Mouse (Mus musculus) hindbrain, embryonic 13.5 days (tissue): ENCODE data around the gene Col6a5. TPM values are rescaled to one million over a fixed set of nuclear protein-coding genes. Genes with fewer than 3 reads are reported as not detected.
A peak's percentile ranks its signal among the peaks of the same experiment; 100 is the strongest.

Source experiments
- ATAC-seq: fragments of 200-750 bp; cut with Nextera tagmentation; 2 replicates; pipeline ENCODE4 v1.8.0; 2017; ENCODE audit warnings: moderate TSS enrichment; ENCODE audit not compliant: low FRiP score
- H3K27ac ChIP-seq: fragments of 300-500 bp; sonication (generic); 2 replicates; pipeline ENCODE4 v1.5.1; 2015; ENCODE audit warnings: inconsistent platforms, mild to moderate bottlenecking, moderate library complexity
- H3K27me3 ChIP-seq: fragments of 300-500 bp; sonication (generic); 2 replicates; pipeline ENCODE4 v1.6.1; 2015; ENCODE audit warnings: mild to moderate bottlenecking, inconsistent platforms
- H3K36me3 ChIP-seq: fragments of 300-500 bp; sonication (generic); 2 replicates; pipeline ENCODE4 v1.6.1; 2015; ENCODE audit warnings: mild to moderate bottlenecking, inconsistent platforms
- H3K4me1 ChIP-seq: fragments of 300-500 bp; sonication (generic); replicated peaks from 2 replicates; pipeline ENCODE4 v1.6.1; 2015; ENCODE audit warnings: inconsistent platforms
- H3K4me2 ChIP-seq: fragments of 300-500 bp; sonication (generic); 2 replicates; pipeline ENCODE4 v1.6.1; 2015; ENCODE audit warnings: inconsistent platforms, mild to moderate bottlenecking, moderate library complexity
- H3K4me3 ChIP-seq: fragments of 300-500 bp; sonication (generic); 2 replicates; pipeline ENCODE4 v1.5.1; 2015; ENCODE audit warnings: mild to moderate bottlenecking, inconsistent platforms
- H3K9ac ChIP-seq: fragments of 300-500 bp; sonication (generic); 2 replicates; pipeline ENCODE4 v1.6.1; 2015; ENCODE audit warnings: mild to moderate bottlenecking, inconsistent platforms
- H3K9me3 ChIP-seq: fragments of 300-500 bp; sonication (generic); 2 replicates; pipeline ENCODE4 v1.6.1; 2016; ENCODE audit warnings: inconsistent platforms
- WGBS: fragments of 180-500 bp; shearing (Covaris S2); methylation state at CpG from one replicate; pipeline ENCODE4 v1.1.7; 2015; 5-methylcytosine and 5-hydroxymethylcytosine counted together
- polyA plus RNA-seq: library from polyadenylated mRNA; unstranded; fragments of >200 nt; fragmentation: Nextera tagmentation; extraction: Ambion mirVana; gene quantifications from 2 replicates; pipeline ENCODE4 v1.2.1, GENCODE M21; 2015

Gene Col6a5
- polyA plus RNA-seq = 0.10 TPM in 1 of 2 replicates, not detected in the other

DNA sequence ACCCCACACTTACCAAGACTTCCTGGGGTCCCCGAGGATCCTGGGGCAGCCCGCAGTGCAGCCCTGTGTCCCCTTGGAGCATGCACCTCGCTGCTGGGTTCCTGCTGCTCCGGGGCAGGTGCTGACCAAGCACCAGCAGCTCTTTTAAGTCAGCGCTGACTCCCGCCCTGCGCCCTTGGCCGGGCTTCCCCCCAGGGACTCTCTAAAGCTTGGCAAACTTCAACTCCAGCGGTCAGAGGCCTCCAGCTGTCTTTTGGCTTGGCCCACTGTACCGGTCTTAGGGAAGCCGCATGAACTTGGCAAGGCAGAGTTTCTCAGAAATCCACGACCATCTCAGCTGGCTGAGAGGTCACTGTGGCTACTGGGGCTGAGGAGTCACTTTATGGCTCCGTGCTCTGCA, at the start of gene Col6a5:
TSS of gene Col6a5 (minus strand) at position 111 of the 400 bp plus-strand sequence.
- WGBS = 21% methylated on average over 13 of the region's 13 CpGs
- Histone ChIP-seq H3K4me2 (no peak within 1 kb of the TSS), H3K27ac (no peak within 1 kb of the TSS), H3K36me3 (no peaks in the 10 kb centered on the region), H3K4me3 (no peak within 1 kb of the TSS), H3K4me1 (no peaks in the 10 kb centered on the region), H3K9ac (no peak within 1 kb of the TSS), H3K27me3 (peaks cover 10% of the 10 kb centered on the region), H3K9me3 (no peaks in the 10 kb centered on the region)
- ATAC-seq = no peak

DNA sequence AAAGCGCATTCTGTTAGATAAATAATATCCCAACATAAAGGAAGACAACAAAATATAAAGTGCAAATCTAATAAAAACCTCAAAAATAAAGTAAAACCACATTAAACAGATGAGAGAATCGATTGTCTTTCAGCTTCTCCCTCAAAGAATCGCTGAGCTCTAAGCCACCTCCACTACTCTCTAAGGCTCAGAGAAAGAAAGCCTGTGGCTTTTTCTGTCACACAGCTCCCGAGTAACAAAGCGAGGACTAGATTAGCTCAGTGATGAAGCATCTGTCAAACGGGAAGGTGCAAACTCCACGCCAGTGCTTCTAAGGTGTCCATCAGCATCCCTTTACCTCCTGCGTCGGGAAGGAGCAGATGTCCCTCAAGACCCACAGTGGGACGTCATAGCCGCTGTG, 37.5 kb upstream of the Col6a5 start:
- H3K36me3 ChIP-seq = no peaks in the 10 kb centered on the region
- 65% methylated on average over 11 of the region's 11 CpGs for WGBS
- no peak overlapping the region for H3K4me3 ChIP-seq
- no peak overlapping the region for H3K4me2 ChIP-seq
- H3K9me3 ChIP-seq = no peaks in the 10 kb centered on the region
- no peak for ATAC-seq
- H3K9ac ChIP-seq = no peak overlapping the region
- no peaks in the 10 kb centered on the region for H3K4me1 ChIP-seq
- H3K27ac ChIP-seq = no peak overlapping the region
- H3K27me3 ChIP-seq = no peaks in the 10 kb centered on the region

DNA sequence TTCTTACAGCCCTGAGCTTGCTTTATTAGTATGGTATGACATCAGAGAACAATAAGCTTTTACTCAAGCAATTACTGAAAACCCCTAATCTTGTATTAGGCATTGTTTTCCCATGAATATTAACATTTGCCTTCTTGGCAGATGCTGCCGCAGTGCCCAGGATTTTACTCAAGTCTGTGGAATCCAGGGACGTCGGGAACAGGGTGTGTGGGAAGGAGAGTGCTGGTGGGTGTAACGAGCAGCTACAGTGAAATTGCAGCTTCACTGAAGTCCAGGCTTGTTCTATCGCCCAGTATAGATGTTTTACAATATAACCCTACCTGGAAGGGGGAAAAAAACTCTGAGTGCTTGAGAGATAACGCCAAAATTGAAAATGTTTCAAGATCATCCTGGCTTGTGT, 32.0 kb upstream of the Col6a5 start:
- H3K9me3 ChIP-seq = no peaks in the 10 kb centered on the region
- no peak overlapping the region for H3K9ac ChIP-seq
- no peaks in the 10 kb centered on the region for H3K36me3 ChIP-seq
- no peak overlapping the region for H3K4me2 ChIP-seq
- no peak for ATAC-seq
- H3K27ac ChIP-seq = no peak overlapping the region
- no peaks in the 10 kb centered on the region for H3K4me1 ChIP-seq
- 83% methylated on average over 6 of the region's 6 CpGs for WGBS
- no peaks in the 10 kb centered on the region for H3K27me3 ChIP-seq
- H3K4me3 ChIP-seq = no peak overlapping the region

DNA sequence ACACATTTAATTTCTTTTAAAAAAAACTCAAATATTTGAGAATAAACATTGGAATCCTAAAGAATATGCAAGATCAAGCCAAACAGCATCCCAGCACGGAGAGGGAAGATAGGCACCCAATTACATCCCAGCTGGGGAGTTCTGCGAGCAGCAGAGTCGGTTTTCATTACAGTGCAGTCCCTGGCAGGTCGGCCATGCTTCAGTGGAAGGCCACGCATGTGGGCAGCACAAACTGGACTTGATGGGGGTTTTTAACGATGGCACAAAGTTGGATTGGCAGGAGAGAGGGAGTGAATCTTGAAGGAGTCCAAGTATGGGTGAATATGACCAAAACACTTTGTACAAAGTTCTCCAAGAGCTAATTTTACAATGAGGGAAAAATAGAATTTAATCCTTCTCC, 29.7 kb upstream of the Col6a5 start:
- Histone ChIP-seq H3K27ac (no peak overlapping the region), H3K4me2 (no peak overlapping the region), H3K9ac (no peak overlapping the region), H3K4me1 (peaks cover 5% of the 10 kb centered on the region), H3K36me3 (no peaks in the 10 kb centered on the region), H3K9me3 (no peaks in the 10 kb centered on the region), H3K27me3 (no peaks in the 10 kb centered on the region), H3K4me3 (no peak overlapping the region)
- ATAC-seq = no peak
- 71% methylated on average over 6 of the region's 6 CpGs for WGBS

DNA sequence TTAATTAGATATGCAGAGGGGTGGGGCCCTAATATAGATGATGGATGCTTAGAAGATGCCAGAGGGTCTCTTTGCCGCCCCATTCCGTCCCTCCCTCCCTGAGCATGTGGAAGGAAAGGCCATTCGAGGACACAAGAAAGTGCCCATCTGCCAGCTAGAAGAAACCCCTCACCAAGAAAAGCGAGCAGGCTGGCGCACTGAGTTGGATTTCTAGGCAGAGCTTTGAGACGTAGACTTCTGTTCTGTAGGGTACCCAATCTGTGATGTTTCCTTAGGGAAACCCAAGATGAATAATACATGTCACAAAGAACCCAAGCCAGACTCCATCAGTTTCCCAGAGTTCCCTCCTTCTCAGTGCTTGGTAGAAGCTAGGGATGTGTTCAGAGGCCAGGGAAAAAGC, 29.0 kb upstream of the Col6a5 start:
- 75% methylated on average over 6 of the region's 6 CpGs for WGBS
- Histone ChIP-seq H3K4me2 (no peak overlapping the region), H3K27ac (no peak overlapping the region), H3K27me3 (no peaks in the 10 kb centered on the region), H3K9me3 (no peaks in the 10 kb centered on the region), H3K4me3 (no peak overlapping the region), H3K36me3 (no peaks in the 10 kb centered on the region), H3K4me1 (peaks cover 11% of the 10 kb centered on the region), H3K9ac (no peak overlapping the region)
- ATAC-seq = no peak

DNA sequence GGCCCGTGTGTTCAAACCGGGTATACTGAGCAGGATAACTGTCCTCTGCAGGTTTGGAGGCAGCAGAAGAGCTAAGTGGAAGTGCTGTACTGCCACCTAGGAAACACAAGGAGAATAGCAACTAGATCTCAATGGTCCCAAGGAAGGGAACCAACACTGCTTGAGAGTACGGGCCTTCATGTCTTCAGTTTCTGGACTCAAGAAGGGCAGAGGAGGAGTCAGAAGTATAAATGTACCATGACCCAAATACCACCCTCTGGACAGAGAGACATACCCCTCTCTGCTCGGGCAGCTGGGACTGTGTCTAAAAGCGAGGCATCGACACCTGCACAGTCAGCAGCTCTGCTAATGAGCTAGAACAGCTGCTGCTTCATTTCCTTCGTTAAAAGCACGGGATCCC, 27.7 kb upstream of the Col6a5 start:
- no peak overlapping the region for H3K4me2 ChIP-seq
- H3K9ac ChIP-seq = no peak overlapping the region
- peaks cover 12% of the 10 kb centered on the region for H3K4me1 ChIP-seq
- no peak overlapping the region for H3K4me3 ChIP-seq
- ATAC-seq = no peak; the same call in 1 of the 2 replicates
- no peak overlapping the region for H3K27ac ChIP-seq
- 63% methylated on average over 8 of the region's 8 CpGs for WGBS
- H3K9me3 ChIP-seq = no peaks in the 10 kb centered on the region
- no peaks in the 10 kb centered on the region for H3K27me3 ChIP-seq
- H3K36me3 ChIP-seq = no peaks in the 10 kb centered on the region

DNA sequence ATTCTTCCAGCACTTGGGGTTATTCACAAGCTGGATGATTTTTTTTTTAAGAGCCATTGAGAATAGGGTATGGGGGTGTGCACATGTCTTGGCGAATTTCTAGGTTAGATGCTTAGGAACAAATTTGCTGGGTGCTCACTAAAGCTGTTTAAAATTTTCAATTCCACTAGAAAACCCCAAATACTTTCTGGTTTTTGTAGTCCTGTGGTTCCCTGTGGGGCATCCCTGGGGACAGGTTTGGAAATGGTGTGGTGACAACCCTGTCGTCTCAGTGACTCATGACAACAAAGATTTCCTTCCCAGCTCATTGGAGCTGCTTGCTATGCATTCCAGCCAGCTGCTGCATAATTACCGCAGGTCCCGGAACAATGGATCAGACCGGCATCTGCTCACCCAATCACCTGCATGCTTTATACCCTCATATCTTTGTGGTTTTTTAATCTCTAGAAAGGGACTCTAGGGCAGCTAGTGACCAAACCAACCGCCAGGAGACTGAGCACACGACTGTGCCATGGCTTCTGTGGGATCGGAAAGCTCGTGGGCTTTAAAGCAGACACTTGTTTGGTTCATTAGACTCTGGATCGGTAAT, 24.6 kb upstream of the Col6a5 start:
- peaks cover 12% of the 10 kb centered on the region for H3K4me1 ChIP-seq
- no peaks in the 10 kb centered on the region for H3K36me3 ChIP-seq
- peak overlapping the region; percentile 42 for H3K4me2 ChIP-seq
- H3K9me3 ChIP-seq = no peaks in the 10 kb centered on the region
- peak overlapping the region; percentile 53; the same call in 1 of the 2 replicates for H3K9ac ChIP-seq
- 19% methylated on average over 10 of the region's 10 CpGs for WGBS
- peak overlapping the region; percentile 77 for H3K27ac ChIP-seq
- H3K27me3 ChIP-seq = no peaks in the 10 kb centered on the region
- ATAC-seq = peak; percentile 58; the same call in 1 of the 2 replicates
- H3K4me3 ChIP-seq = peak overlapping the region; percentile 17

DNA sequence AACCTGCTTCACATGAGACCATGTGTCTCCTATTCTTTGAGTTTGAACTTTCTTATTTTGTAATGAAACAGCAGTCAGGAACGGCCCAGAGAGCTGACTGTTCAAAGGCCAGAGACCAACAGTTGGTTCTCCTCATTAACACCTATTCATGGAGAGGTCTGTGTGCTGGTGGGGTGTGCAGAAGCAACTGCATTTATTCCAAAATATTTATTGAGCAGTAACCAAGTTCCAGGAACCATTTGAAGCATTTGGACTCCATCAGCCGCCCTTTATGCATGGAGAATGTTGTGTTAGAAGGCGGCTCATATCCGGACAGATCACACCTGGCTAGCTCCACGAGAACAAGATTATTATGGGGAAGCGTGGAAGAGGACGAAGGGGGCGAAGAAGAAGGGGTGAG, 18.0 kb upstream of the Col6a5 start:
- Histone ChIP-seq H3K9me3 (no peaks in the 10 kb centered on the region), H3K4me1 (no peaks in the 10 kb centered on the region), H3K36me3 (no peaks in the 10 kb centered on the region), H3K27ac (no peak overlapping the region), H3K4me2 (no peak overlapping the region), H3K27me3 (peaks cover 12% of the 10 kb centered on the region; the same call in 1 of the 2 replicates), H3K9ac (no peak overlapping the region), H3K4me3 (no peak overlapping the region)
- WGBS = 93% methylated on average over 8 of the region's 8 CpGs
- ATAC-seq = no peak

DNA sequence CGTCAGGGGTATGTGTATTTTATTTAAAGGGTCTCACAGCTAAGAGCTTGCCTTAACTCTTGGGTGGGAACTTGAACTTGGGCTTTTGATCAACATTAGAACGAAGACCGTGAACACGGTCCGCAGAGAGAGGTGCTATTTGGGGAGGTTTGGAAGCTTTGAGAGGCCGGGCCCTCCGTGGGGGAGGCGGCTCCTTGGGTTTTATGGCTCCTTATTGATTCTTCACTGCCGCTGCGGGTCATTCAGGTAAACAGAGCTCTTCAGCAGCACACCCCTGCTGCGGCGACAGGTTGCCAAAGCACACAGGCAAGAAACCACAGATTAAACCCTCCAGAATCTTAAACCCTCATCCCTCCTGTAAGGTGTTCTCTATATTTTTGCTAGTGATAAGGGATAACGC, 16.4 kb upstream of the Col6a5 start:
- Histone ChIP-seq H3K4me2 (no peak overlapping the region), H3K27ac (no peak overlapping the region), H3K27me3 (peaks cover 12% of the 10 kb centered on the region; the same call in 1 of the 2 replicates), H3K9ac (no peak overlapping the region), H3K9me3 (no peaks in the 10 kb centered on the region), H3K4me1 (no peaks in the 10 kb centered on the region), H3K4me3 (no peak overlapping the region), H3K36me3 (no peaks in the 10 kb centered on the region)
- 22% methylated on average over 13 of the region's 13 CpGs for WGBS
- ATAC-seq = no peak

DNA sequence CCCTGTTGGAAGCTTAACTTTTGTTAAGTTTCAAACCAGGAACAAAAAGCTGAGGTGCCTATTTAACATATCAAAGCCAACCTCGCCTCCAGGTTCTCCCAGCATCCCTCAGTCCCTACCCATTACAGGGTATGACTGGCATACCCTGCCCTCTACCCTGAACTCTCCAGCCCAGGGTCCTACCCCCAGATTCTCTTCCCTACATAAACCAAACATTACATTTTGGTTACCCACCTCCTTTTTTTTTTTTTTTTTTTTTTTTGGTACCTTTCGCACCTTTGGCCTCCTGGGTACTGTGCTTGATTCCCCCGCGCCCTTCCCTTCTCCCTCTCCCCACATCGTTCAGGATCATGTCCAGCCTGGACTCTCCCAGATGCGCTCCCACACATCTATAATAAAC, 15.9 kb upstream of the Col6a5 start:
- H3K36me3 ChIP-seq = no peaks in the 10 kb centered on the region
- no peak overlapping the region for H3K4me3 ChIP-seq
- no peak overlapping the region for H3K4me2 ChIP-seq
- H3K27me3 ChIP-seq = peaks cover 12% of the 10 kb centered on the region; the same call in 1 of the 2 replicates
- no peak overlapping the region for H3K27ac ChIP-seq
- no peaks in the 10 kb centered on the region for H3K9me3 ChIP-seq
- no peaks in the 10 kb centered on the region for H3K4me1 ChIP-seq
- H3K9ac ChIP-seq = no peak overlapping the region
- WGBS = 57% methylated on average over 6 of the region's 6 CpGs
- ATAC-seq = no peak

DNA sequence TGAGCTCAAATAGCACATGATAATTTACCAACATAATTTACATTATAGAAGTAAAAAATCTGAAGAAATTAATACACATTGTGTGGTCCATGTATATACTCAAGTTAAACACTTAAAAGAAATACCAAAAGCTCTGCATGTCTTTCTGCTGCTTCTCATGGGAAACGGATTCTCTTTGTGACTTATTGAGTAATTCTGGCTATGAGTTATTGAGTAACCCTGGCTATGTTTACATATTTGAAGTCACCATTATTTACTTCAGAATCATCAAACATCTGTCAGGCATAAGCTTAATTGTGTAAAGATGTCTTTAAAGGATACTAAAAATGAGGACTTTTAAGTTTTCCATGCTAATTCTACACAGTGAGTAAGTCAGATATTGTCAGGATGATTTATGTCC, 13.3 kb upstream of the Col6a5 start:
- Histone ChIP-seq H3K4me3 (no peak overlapping the region), H3K4me1 (no peaks in the 10 kb centered on the region), H3K27ac (no peak overlapping the region), H3K4me2 (no peak overlapping the region), H3K9ac (no peak overlapping the region), H3K9me3 (no peaks in the 10 kb centered on the region), H3K36me3 (no peaks in the 10 kb centered on the region), H3K27me3 (peaks cover 12% of the 10 kb centered on the region; the same call in 1 of the 2 replicates)
- ATAC-seq = no peak
- 88% methylated on average over 1 of the region's 1 CpGs for WGBS

DNA sequence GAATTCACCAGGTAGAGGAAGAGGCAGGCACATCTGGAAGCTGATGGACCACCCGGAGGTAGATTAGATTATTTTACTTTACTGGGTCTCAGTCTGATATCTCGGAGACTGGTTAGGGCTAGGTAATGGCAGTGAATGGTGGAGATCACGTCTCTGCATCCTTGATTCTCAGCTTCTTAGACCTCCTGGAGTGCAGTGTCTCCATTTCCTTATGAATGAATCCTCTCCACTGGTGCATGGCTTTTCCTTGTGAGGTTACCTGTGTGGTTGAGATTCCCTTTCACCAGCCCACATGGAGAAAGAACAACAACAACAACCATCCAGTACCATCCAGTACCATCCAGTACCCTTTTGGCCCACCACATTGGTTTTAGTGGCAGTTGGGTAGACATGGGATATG, 11.6 kb upstream of the Col6a5 start:
- 90% methylated on average over 3 of the region's 3 CpGs for WGBS
- Histone ChIP-seq H3K9ac (no peak overlapping the region), H3K9me3 (no peaks in the 10 kb centered on the region), H3K36me3 (no peaks in the 10 kb centered on the region), H3K4me3 (no peak overlapping the region), H3K27ac (no peak overlapping the region), H3K4me1 (no peaks in the 10 kb centered on the region), H3K27me3 (peaks cover 8% of the 10 kb centered on the region; the same call in 1 of the 2 replicates), H3K4me2 (no peak overlapping the region)
- ATAC-seq = no peak

DNA sequence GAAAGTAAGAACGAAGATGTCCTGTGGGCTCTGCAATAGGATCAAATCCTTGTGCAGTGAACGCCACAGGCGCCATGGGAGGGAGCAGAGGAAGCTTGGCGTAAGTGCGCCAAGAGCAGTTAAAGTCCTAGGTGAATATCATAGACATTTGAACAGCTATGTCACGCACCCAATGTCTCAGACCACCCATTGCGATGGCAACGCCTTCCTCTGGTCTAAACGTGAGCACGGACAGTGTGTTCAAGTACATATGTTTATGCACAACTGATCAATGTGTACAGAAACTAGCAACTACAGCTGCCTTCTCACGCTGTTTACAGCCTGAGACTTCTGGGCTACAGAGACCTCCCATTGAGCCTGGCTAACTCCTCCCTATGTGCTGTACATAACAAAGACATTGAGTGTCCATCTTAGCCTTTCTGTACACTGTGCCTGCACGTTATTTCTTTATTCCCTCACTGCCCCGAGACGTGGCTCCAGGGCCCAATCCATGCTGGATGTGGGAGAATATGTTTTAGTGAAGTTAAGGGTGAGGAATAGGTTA, 11.0 kb upstream of the Col6a5 start:
- no peak for ATAC-seq
- Histone ChIP-seq H3K9me3 (no peaks in the 10 kb centered on the region), H3K27me3 (0 out of 2 replicates have a peak, but pooled peaks cover 3% of the 10 kb centered on the region), H3K27ac (no peak overlapping the region), H3K9ac (no peak overlapping the region), H3K4me1 (no peaks in the 10 kb centered on the region), H3K36me3 (no peaks in the 10 kb centered on the region), H3K4me2 (no peak overlapping the region), H3K4me3 (no peak overlapping the region)
- WGBS = 90% methylated on average over 14 of the region's 14 CpGs
